Mouse (Mus musculus): Measurements from ENCODE around the gene Mical3.

The Mical3 gene

DNA sequence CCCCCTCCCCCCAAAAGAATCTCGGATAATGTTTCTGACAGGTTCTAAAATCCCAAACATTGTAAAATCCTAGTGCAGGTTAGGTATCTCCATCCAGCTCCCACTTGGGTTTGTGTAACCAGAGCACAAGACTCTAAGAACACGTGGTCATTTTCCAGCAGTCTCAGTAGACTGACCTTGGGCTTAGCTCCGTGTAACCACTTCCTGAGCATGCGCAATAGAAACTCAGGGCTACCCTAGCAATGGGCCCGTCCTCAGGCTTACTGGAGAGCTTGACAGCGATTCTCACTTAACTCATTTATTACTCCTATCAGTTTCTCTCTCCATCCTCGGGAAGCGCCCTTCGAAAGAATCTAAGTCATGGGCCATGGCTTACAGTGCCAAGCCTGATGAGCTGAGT lies 236.3 kb downstream of the Mical3 start:
- no peak for DNase-seq

DNA sequence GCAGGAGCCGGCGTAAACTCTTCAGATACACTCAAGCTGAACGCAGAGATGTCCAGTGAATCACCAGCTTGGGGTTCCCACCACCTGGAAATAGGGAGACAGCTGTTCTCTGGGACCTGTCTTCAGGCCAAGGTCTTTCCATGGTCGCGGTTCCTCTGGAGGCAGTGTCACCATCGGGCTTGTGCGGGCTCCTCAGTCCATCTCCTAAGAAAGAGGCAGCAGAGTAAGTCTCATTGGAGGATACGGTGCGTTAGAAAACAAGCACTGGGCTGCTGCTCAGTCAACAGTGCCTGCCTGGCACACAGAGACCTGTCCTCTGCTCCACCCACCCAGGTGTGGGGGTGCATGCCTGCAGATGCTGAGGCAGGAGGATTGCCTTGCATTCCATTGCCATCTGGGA lies 236.7 kb downstream of the Mical3 start:
- DNase-seq, result no peak

DNA sequence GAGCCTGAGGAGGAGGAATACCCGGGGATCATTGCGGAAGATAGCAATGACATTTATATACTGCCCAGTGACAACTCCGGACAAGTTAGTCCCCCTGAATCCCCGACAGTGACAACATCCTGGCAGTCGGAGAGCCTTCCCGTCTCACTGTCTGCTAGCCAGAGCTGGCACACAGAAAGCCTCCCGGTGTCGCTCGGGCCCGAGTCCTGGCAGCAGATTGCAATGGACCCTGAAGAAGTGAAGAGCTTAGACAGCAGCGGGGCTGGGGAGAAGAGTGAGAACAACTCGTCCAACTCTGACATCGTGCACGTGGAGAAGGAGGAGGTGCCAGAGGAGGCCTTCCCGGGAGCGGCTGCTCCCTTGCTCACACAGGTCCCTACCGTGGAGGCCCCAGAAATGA lies 244.1 kb downstream of the Mical3 start:
- DNase-seq, result no peak

DNA sequence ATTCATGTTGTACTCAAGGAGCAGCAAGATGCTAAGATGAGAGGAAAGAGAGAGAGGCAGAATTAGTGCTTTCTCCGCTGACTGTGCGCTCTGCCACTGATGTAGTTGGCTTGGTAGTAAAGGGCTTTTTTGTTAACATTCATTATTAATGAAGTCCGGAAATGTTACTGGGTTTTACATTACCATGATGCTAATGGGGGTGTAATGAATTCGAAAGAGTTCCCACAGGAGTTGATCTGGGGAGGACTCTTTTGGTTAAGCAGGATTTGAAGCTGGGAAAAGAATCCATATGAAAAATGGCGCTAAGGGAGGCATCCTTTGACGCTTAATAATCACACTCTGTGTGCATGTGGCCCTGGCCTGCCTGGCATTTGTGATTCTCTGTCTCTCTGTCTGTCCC lies 246.4 kb downstream of the Mical3 start:
- DNase-seq, result no peak
